Mouse (Mus musculus) macrophage (primary cell): ENCODE data around the gene Polr2l. TPM values are rescaled to one million over a fixed set of nuclear protein-coding genes. Genes with fewer than 3 reads are reported as not detected.
"Not testable (repeated sequence)": the region's sequence is repeated elsewhere in the genome, so short reads cannot be mapped to it uniquely, and the experiment has no call there.

Source experiments
- H3K27ac ChIP-seq: fragments of 350-480 bp; formaldehyde crosslinking; 2 replicates; pipeline ENCODE4 v1.9.0; 2021
- H3K36me3 ChIP-seq: fragments of 350-480 bp; formaldehyde crosslinking; 2 replicates; pipeline ENCODE4 v1.9.0; 2021; ENCODE audit errors: inconsistent target
- H3K4me3 ChIP-seq: fragments of 350-480 bp; formaldehyde crosslinking; 2 replicates; pipeline ENCODE4 v1.9.0; 2021; ENCODE audit errors: inconsistent target
- H3K79me2 ChIP-seq: fragments of 350-480 bp; formaldehyde crosslinking; 2 replicates; pipeline ENCODE4 v1.9.0; 2021; ENCODE audit errors: inconsistent target
- WGBS: methylation state at CpG from one replicate; pipeline ENCODE4 v1.1.7; 2026; ENCODE audit warnings: inconsistent platforms; ENCODE audit not compliant: missing documents; 5-methylcytosine and 5-hydroxymethylcytosine counted together
- polyA plus RNA-seq: library from polyadenylated mRNA; stranded (reverse); fragments of 250-400 nt; gene quantifications from 3 replicates; pipeline ENCODE4 v1.2.4, GENCODE M21; 2018; ENCODE audit warnings: inconsistent platforms

The Polr2l gene
- polyA plus RNA-seq, 1 experiment from 2014 or later, result 8.3 TPM

GRCm38 (mm10) chr7:141459301-141459711, 15.6 kb downstream of the Polr2l start:
- Histone ChIP-seq H3K79me2 (peaks cover 27% of the 10 kb centered on the region), H3K4me3 (no peak overlapping the region), H3K36me3 (peaks cover 15% of the 10 kb centered on the region; the same call in 1 of the 2 replicates), H3K27ac (no peak overlapping the region)
- 90% methylated on average over 13 of the region's 17 CpGs for WGBS

GRCm38 (mm10) chr7:141458661-141459060, 16.3 kb downstream of the Polr2l start:
- WGBS, result 83% methylated on average over 9 of the region's 11 CpGs
- Histone ChIP-seq H3K4me3 (no peak overlapping the region), H3K27ac (no peak overlapping the region), H3K79me2 (peaks cover 27% of the 10 kb centered on the region), H3K36me3 (peaks cover 15% of the 10 kb centered on the region; the same call in 1 of the 2 replicates)

GRCm38 (mm10) chr7:141457986-141458660, 16.8 kb downstream of the Polr2l start:
- Histone ChIP-seq H3K36me3 (peaks cover 15% of the 10 kb centered on the region; the same call in 1 of the 2 replicates), H3K27ac (no peak overlapping the region)
- WGBS, result 90% methylated on average over 15 of the region's 15 CpGs

GRCm38 (mm10) chr7:141457236-141457635, 17.7 kb downstream of the Polr2l start:
- H3K4me3 ChIP-seq, result no peak overlapping the region
- 87% methylated on average over 14 of the region's 14 CpGs for WGBS

More at GRCm38 (mm10) chr7:141457986-141458660, 16.8 kb downstream of the Polr2l start:
- H3K4me3 ChIP-seq, result no peak overlapping the region
- peaks cover 27% of the 10 kb centered on the region for H3K79me2 ChIP-seq

GRCm38 (mm10) chr7:141456739-141457138, 18.2 kb downstream of the Polr2l start:
- Histone ChIP-seq H3K79me2 (peaks cover 21% of the 10 kb centered on the region), H3K4me3 (no peak overlapping the region; the same call in 1 of the 2 replicates), H3K36me3 (peaks cover 15% of the 10 kb centered on the region; the same call in 1 of the 2 replicates), H3K27ac (peak overlapping the region; percentile 77)
- 39% methylated on average over 6 of the region's 6 CpGs for WGBS

More at GRCm38 (mm10) chr7:141457236-141457635, 17.7 kb downstream of the Polr2l start:
- Histone ChIP-seq H3K36me3 (peaks cover 15% of the 10 kb centered on the region; the same call in 1 of the 2 replicates), H3K27ac (0 out of 2 replicates have a peak overlapping the region, but pooled peaks have one; percentile 77), H3K79me2 (peaks cover 24% of the 10 kb centered on the region)

- H3K36me3 ChIP-seq, result peaks cover 18% of the 10 kb centered on the region; the same call in 1 of the 2 replicates
- peaks cover 21% of the 10 kb centered on the region for H3K79me2 ChIP-seq
- H3K4me3 ChIP-seq, result peak overlapping the region; percentile 90
- H3K27ac ChIP-seq, result peak overlapping the region; percentile 77
- WGBS, result 2% methylated on average over 20 of the region's 23 CpGs
These were observed 19.2 kb downstream of the Polr2l start for GRCm38 (mm10) chr7:141455610-141456314.

- WGBS, result under 1% methylated on average over 44 of the region's 45 CpGs
- H3K79me2 ChIP-seq, result peaks cover 22% of the 10 kb centered on the region
- H3K27ac ChIP-seq, result peak within 1 kb of the TSS; percentile 77
- peak within 1 kb of the TSS; percentile 90 for H3K4me3 ChIP-seq
- H3K36me3 ChIP-seq, result peaks cover 21% of the 10 kb centered on the region; the same call in 1 of the 2 replicates
These were observed 19.9 kb downstream of the Polr2l start, which contains the start of gene Pnpla2 for GRCm38 (mm10) chr7:141454967-141455551. Gene Pnpla2, plus strand, starts transcription at chr7:141455198.

- H3K4me3 ChIP-seq, result no peak overlapping the region
- H3K79me2 ChIP-seq, result peaks cover 36% of the 10 kb centered on the region
- peaks cover 13% of the 10 kb centered on the region; the same call in 1 of the 2 replicates for H3K36me3 ChIP-seq
- WGBS, result 65% methylated on average over 2 of the region's 2 CpGs
- H3K27ac ChIP-seq, result no peak overlapping the region
These were observed 21.3 kb downstream of the Polr2l start for GRCm38 (mm10) chr7:141453636-141454035.

GRCm38 (mm10) chr7:141451928-141452327, 23.0 kb downstream of the Polr2l start:
- no peak overlapping the region for H3K27ac ChIP-seq

GRCm38 (mm10) chr7:141447110-141447991, 27.6 kb downstream of the Polr2l start, which contains the start of gene Rplp2:
Gene Rplp2, plus strand, starts transcription at chr7:141447370.
- peak within 1 kb of the TSS; percentile 96 for H3K27ac ChIP-seq
- under 1% methylated on average over 63 of the region's 63 CpGs for WGBS
- peak within 1 kb of the TSS; percentile 89 for H3K4me3 ChIP-seq
- H3K36me3 ChIP-seq, result peaks cover 5% of the 10 kb centered on the region; the same call in 1 of the 2 replicates
- peaks cover 33% of the 10 kb centered on the region for H3K79me2 ChIP-seq

More at GRCm38 (mm10) chr7:141451928-141452327, 23.0 kb downstream of the Polr2l start:
- Histone ChIP-seq H3K4me3 (no peak overlapping the region), H3K79me2 (peaks cover 38% of the 10 kb centered on the region), H3K36me3 (peaks cover 5% of the 10 kb centered on the region; the same call in 1 of the 2 replicates)

- peak overlapping the region; percentile 96; the same call in 1 of the 2 replicates for H3K27ac ChIP-seq
- H3K79me2 ChIP-seq, result peaks cover 36% of the 10 kb centered on the region
- not testable (repeated sequence) for H3K36me3 ChIP-seq, H3K4me3 ChIP-seq
- 93% methylated on average over 2 of the region's 3 CpGs for WGBS
These were observed 28.6 kb downstream of the Polr2l start for GRCm38 (mm10) chr7:141446374-141446773.

GRCm38 (mm10) chr7:141443828-141444237, 31.1 kb downstream of the Polr2l start, which contains the start of gene Pidd1:
Gene Pidd1, minus strand, starts transcription at chr7:141444025.
- H3K79me2 ChIP-seq, result peaks cover 23% of the 10 kb centered on the region
- H3K36me3 ChIP-seq, result no peaks in the 10 kb centered on the region
- H3K27ac ChIP-seq, result peak within 1 kb of the TSS; percentile 54
- 1% methylated on average over 25 of the region's 25 CpGs for WGBS
- H3K4me3 ChIP-seq, result peak within 1 kb of the TSS; percentile 60

- 20% methylated on average over 12 of the region's 12 CpGs for WGBS
These were observed 31.7 kb downstream of the Polr2l start for GRCm38 (mm10) chr7:141443081-141443821.

More at GRCm38 (mm10) chr7:141443081-141443821, 31.7 kb downstream of the Polr2l start:
- peaks cover 17% of the 10 kb centered on the region for H3K79me2 ChIP-seq
- no peaks in the 10 kb centered on the region for H3K36me3 ChIP-seq
- peak overlapping the region; percentile 46 for H3K27ac ChIP-seq
- peak overlapping the region; percentile 60 for H3K4me3 ChIP-seq
